Mouse (Mus musculus): ENCODE measurements at regions not wholly inside any gene's neighbourhood (a gene's known extent, or its start where the extent isn't known, plus 50 kb on each side); places are given as distances from the start of the nearest gene placed in this dataset.

- TF ChIP-seq POLR2A (IDR thresholded peaks at IDR 0.05; ENCODE audit: borderline replicate concordance, extremely low read depth, low read depth, low read length), result no peak
- TF ChIP-seq CTCF (IDR thresholded peaks at IDR 0.05; ENCODE audit: insufficient read depth, low read length), result no peak
These were observed 375.4 kb upstream of the Adamts5 start for GRCm38 (mm10) chr16:86277031-86277430.

Measured in lung, adult 2 months (tissue).